Mouse (Mus musculus) small intestine, adult 2 months (tissue): ENCODE results near the gene Anks1.

Experiments
- CTCF ChIP-seq: fragments of 200-500 bp; IDR thresholded peaks from 2 replicates; pipeline ENCODE4 v1.5.1; 2012; ENCODE audit warnings: low read depth, mild to moderate bottlenecking, control low read depth, inconsistent platforms, low read length, moderate library complexity, mixed read lengths; ENCODE audit not compliant: insufficient replicate concordance, insufficient read length; ENCODE audit errors: extremely low read depth
- POLR2A ChIP-seq: fragments of 200-500 bp; IDR thresholded peaks from 2 replicates; pipeline ENCODE4 v1.6.1; 2012; ENCODE audit warnings: low read depth, mild to moderate bottlenecking, control low read depth, inconsistent platforms, low read length, moderate library complexity

DNA sequence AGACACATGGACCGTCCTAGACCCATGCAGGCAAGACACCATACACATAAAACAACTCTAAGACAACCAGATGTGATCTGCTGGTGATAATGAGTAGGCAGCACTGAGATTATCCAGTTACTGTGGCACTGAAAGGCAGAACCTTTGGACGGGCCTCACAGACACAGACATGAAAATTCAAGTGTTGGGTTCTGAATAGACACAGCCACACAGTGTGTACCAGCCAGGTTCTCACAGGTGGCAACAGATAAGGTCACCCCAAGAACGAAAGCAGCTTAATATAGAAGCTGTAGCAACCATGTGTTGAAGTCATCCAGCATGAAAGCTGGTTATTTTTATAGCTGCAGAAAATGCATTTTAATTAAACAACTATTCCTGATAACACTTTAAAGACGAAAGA, 64.2 kb downstream of the Anks1 start:
- no peak for TF ChIP-seq CTCF
- no peak for TF ChIP-seq POLR2A
